Mouse (Mus musculus) inflammation-experienced regulatory T-cells, adult 6 months (primary cell): Measurements from ENCODE around the gene Ccdc91. TPM values are rescaled to one million over a fixed set of nuclear protein-coding genes. Genes with fewer than 3 reads are reported as not detected.

Experiments
- ATAC-seq: one replicate; pipeline ENCODE4 v1.8.0; 2017
- polyA plus RNA-seq, 3 experiments: library from polyadenylated mRNA; unstranded; fragments of 100-300 nt; shearing (Covaris generic); gene quantifications; one replicate each; pipeline ENCODE4 v1.2.1; 2017

The Ccdc91 gene
- polyA plus RNA-seq, 3 experiments from 2014 or later = 6.4 to 16.4 (median 9.4) TPM

- no peak for ATAC-seq
These were observed 97.5 kb downstream of the Ccdc91 start for GRCm38 (mm10) chr6:147573137-147573536.

GRCm38 (mm10) chr6:147574454-147575182, 99.0 kb downstream of the Ccdc91 start:
- ATAC-seq = no peak

DNA sequence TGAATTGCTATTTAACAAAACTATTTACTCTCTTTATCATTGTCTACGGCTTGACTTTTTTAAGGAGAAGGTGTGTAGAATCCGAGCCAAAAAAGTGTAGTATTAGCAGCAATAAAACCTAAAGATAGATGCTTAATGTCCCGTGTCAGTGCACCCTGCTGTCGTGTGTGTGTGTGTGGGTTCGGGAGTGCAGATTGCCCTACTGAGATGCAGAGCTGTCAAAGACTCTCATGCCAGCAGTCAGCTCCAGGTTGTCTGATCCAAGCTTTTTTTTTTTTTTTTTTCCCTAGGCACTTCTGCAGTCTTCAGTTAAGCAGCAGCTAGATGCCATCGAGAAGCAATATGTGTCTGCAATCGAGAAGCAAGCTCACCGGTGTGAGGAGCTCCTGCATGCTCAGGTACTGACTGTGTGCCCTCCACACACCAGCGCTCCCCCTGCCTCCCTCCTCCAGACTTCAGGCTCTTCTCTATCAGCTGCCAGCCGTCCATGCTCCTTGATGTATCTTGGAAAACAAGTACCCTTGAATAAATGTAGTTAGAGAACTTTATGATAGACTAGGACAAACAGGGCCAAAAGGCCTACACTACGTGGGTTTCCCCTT, 99.7 kb downstream of the Ccdc91 start:
- no peak for ATAC-seq

GRCm38 (mm10) chr6:147587675-147588074, 112.0 kb downstream of the Ccdc91 start:
- no peak for ATAC-seq

GRCm38 (mm10) chr6:147606666-147607065, 131.0 kb downstream of the Ccdc91 start:
- no peak for ATAC-seq

GRCm38 (mm10) chr6:147607613-147608012, 132.0 kb downstream of the Ccdc91 start:
- ATAC-seq = no peak

GRCm38 (mm10) chr6:147615306-147615705, 139.7 kb downstream of the Ccdc91 start:
- no peak for ATAC-seq

- no peak for ATAC-seq
These were observed 147.5 kb downstream of the Ccdc91 start for GRCm38 (mm10) chr6:147623142-147623541.

DNA sequence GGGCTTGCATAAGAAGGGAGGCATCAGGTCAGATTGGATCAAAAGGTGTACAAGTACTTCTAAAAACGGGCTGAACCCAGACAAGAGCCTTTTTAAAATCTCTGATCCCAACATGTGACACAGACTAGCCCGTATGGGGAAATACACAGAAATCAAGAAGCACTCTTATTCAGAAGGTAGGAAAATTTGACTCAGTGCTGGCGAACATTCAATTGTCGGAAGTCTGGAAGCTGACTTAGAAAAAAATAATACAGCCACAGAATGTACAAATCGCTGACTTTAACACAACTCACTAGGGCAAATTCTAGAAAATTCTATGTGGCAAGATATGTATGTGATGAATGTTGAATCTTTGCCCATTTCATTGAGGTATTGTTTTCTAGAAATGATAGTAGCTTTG, 160.8 kb downstream of the Ccdc91 start:
- ATAC-seq = no peak

DNA sequence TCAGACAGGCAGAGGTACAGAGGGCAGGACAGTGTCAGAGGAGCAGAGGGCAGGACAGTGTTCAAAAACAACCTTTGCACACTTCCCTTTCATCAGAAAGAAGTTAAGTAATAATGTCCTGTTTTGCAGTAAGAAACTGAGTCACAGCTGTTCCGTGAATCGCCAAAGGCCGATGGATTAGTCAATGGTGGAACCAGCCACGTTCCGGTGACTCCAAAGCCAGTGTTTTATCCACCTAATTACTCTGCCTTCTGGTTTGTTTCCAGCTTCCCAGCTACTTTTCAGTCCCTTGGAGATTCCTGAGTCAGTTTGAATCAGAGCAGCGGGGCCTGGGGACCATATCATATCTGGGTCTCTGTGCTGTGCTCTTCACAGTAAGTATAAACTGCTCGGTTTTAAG, 168.2 kb downstream of the Ccdc91 start:
- ATAC-seq = no peak

GRCm38 (mm10) chr6:147644391-147644790, 168.8 kb downstream of the Ccdc91 start:
- ATAC-seq = no peak

GRCm38 (mm10) chr6:147646401-147646968, 170.9 kb downstream of the Ccdc91 start:
- ATAC-seq = no peak

- no peak for ATAC-seq
These were observed 182.4 kb downstream of the Ccdc91 start for GRCm38 (mm10) chr6:147658025-147658424.

DNA sequence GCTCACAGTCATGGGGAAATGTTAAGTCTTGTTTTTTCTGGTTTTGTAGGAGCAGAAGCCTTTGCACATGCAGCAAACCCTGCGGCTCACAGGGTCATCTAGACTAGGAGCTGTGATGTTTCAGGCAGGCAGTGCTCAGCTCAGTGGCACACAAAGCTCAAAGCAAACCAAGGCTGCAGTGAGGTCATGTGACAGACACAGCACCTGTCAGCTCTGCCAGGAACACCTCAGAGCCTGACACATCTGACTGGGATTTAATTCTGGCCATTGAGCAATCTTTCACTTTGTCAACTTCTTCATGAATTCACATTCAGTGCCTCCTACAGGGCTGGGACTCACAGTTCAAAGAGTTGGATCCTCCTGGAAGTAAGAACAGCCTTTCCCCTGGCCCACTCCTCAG, 185.1 kb downstream of the Ccdc91 start:
- ATAC-seq = no peak

DNA sequence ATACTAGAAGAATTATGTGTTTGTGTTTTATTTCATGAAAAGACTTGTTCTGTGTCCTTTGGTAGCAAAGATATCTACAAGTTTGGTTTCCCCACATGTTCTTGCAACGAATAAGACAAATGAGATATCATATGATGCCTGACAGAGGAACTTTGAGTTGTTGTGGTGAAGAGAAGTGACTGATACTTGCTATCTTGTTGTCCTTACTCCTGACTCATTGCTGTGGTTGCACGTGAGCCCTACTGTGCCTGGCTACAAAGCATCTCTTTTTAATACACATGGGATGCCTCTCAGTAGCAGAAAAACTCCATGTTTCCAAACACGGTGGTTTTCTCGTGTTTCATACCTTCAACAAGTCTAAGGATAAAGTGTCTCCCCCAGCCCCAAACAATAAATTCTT, 186.2 kb downstream of the Ccdc91 start:
- ATAC-seq = no peak

- ATAC-seq = no peak
These were observed 187.0 kb downstream of the Ccdc91 start for GRCm38 (mm10) chr6:147662610-147663009.

- no peak for ATAC-seq
These were observed 188.7 kb downstream of the Ccdc91 start for GRCm38 (mm10) chr6:147664339-147664738.

DNA sequence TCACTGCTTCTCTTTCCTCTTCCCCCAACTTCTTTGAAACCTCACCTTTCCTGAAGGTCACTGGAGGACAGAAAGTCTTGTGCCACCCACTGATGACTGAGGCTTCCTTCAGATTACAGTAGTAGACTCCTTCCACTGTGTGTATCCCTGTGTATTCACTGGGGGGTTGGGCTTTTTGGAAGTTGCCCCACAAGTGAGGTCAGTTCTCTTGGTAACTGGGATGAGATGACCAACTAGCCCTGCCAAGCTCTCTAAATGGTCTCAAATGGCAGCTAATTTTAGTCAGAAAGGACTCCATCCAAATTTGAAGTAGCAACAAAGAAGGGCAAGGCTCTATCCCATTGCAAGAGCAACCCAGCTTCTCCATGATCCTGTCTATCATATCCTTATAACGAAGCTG, 195.7 kb downstream of the Ccdc91 start:
- ATAC-seq = no peak

DNA sequence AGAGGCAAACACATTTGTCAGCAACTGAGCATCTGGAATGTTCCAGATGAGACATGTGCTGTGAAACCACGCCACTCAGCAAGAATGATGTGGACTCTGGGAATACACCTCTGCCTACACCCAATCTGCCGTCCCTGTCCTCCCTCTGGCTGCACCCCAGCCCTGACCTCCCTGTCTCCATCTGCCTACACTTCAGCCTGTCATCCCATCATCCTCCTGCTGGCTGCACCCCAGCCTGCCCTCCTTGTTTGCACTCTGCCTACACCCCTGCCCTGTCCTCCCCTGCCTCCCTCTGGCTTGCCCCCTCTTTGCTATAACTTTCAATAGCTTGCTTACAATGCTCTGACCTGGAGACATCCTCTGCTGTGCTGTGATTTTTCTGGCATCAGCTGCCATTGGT, 196.9 kb downstream of the Ccdc91 start:
- no peak for ATAC-seq

GRCm38 (mm10) chr6:147675022-147675733, 199.6 kb downstream of the Ccdc91 start:
- ATAC-seq = no peak

GRCm38 (mm10) chr6:147676214-147676613, 200.6 kb downstream of the Ccdc91 start:
- no peak for ATAC-seq
